Mouse (Mus musculus) intestine, embryonic 16.5 days (tissue): ENCODE results near the gene Mat2a. TPM values are rescaled to one million over a fixed set of nuclear protein-coding genes. Genes with fewer than 3 reads are reported as not detected.
"Not testable (repeated sequence)": the region's sequence is repeated elsewhere in the genome, so short reads cannot be mapped to it uniquely, and the experiment has no call there.

Source experiments
- ATAC-seq: fragments of 200-750 bp; cut with Nextera tagmentation; 2 replicates; pipeline ENCODE4 v1.8.0; 2017; ENCODE audit warnings: moderate TSS enrichment, moderate library complexity
- H3K27ac ChIP-seq: fragments of 300-500 bp; sonication (generic); 2 replicates; pipeline ENCODE4 v1.5.1; 2014; ENCODE audit warnings: mild to moderate bottlenecking, low read length
- H3K27me3 ChIP-seq: fragments of 300-500 bp; sonication (generic); replicated peaks from 2 replicates; pipeline ENCODE4 v1.6.1; 2014; ENCODE audit warnings: low read length, control low read depth, mixed read lengths; ENCODE audit not compliant: control insufficient read depth, insufficient read depth
- H3K36me3 ChIP-seq: fragments of 300-500 bp; sonication (generic); 2 replicates; pipeline ENCODE4 v1.6.1; 2014; ENCODE audit warnings: low read length, control low read depth; ENCODE audit not compliant: control insufficient read depth, insufficient read depth
- H3K4me1 ChIP-seq: fragments of 300-500 bp; sonication (generic); 2 replicates; pipeline ENCODE4 v1.6.1; 2014; ENCODE audit warnings: low read length, control low read depth, mixed read lengths; ENCODE audit not compliant: control insufficient read depth, insufficient read depth
- H3K4me2 ChIP-seq: fragments of 300-500 bp; sonication (generic); 2 replicates; pipeline ENCODE4 v1.6.1; 2014; ENCODE audit warnings: low read depth, low read length, control low read depth
- H3K4me3 ChIP-seq: fragments of 300-500 bp; sonication (generic); 2 replicates; pipeline ENCODE4 v1.5.1; 2014; ENCODE audit warnings: mild to moderate bottlenecking, low read length
- H3K9ac ChIP-seq: fragments of 300-500 bp; sonication (generic); 2 replicates; pipeline ENCODE4 v1.6.1; 2014; ENCODE audit warnings: low read depth, low read length
- H3K9me3 ChIP-seq: fragments of 300-500 bp; sonication (generic); 2 replicates; pipeline ENCODE4 v1.6.1; 2016; ENCODE audit warnings: low read length, control low read depth; ENCODE audit not compliant: control insufficient read depth
- WGBS: fragments of 180-500 bp; shearing (Covaris S2); extraction: QIAGEN DNeasy Blood & Tissue Kit; methylation state at CpG from one replicate; pipeline ENCODE4 v1.1.7; 2014; 5-methylcytosine and 5-hydroxymethylcytosine counted together
- polyA plus RNA-seq: library from polyadenylated mRNA; unstranded; fragments of >200 nt; fragmentation: Nextera tagmentation; extraction: Ambion mirVana; gene quantifications from 2 replicates; pipeline ENCODE4 v1.2.1, GENCODE M21; 2015

The Mat2a gene
- polyA plus RNA-seq, 1 experiment from 2014 or later = 293 TPM

GRCm38 (mm10) chr6:72458921-72459320 lies 19.6 kb upstream of the Mat2a start:
- Histone ChIP-seq H3K27me3 (no peaks in the 10 kb centered on the region), H3K9me3 (no peaks in the 10 kb centered on the region), H3K4me2 (no peak overlapping the region), H3K27ac (peak overlapping the region; percentile 16), H3K4me3 (no peak overlapping the region), H3K36me3 (no peaks in the 10 kb centered on the region), H3K4me1 (peaks cover 18% of the 10 kb centered on the region), H3K9ac (no peak overlapping the region)
- ATAC-seq = no peak
- 21% methylated on average over 5 of the region's 5 CpGs for WGBS

GRCm38 (mm10) chr6:72458418-72458817 lies 19.1 kb upstream of the Mat2a start:
- 20% methylated on average over 7 of the region's 7 CpGs for WGBS
- Histone ChIP-seq H3K36me3 (no peaks in the 10 kb centered on the region), H3K9me3 (no peaks in the 10 kb centered on the region), H3K27ac (peak overlapping the region; percentile 16), H3K4me2 (no peak overlapping the region), H3K4me1 (peaks cover 18% of the 10 kb centered on the region), H3K9ac (no peak overlapping the region), H3K27me3 (no peaks in the 10 kb centered on the region), H3K4me3 (no peak overlapping the region)
- peak; percentile 85 for ATAC-seq

- 73% methylated on average over 4 of the region's 4 CpGs for WGBS
- Histone ChIP-seq H3K36me3 (no peaks in the 10 kb centered on the region), H3K9me3 (no peaks in the 10 kb centered on the region), H3K27ac (no peak overlapping the region), H3K9ac (no peak overlapping the region), H3K27me3 (no peaks in the 10 kb centered on the region), H3K4me3 (no peak overlapping the region), H3K4me2 (no peak overlapping the region), H3K4me1 (peaks cover 18% of the 10 kb centered on the region)
- ATAC-seq = no peak
Observed at GRCm38 (mm10) chr6:72456567-72456966, 17.2 kb upstream of the Mat2a start.

GRCm38 (mm10) chr6:72454833-72455373 lies 15.5 kb upstream of the Mat2a start:
- peaks cover 7% of the 10 kb centered on the region; the same call in 1 of the 2 replicates for H3K4me1 ChIP-seq
- no peak overlapping the region for H3K4me2 ChIP-seq
- no peak overlapping the region for H3K27ac ChIP-seq
- H3K4me3 ChIP-seq = no peak overlapping the region
- no peak; the same call in none of the 2 replicates for ATAC-seq
- 56% methylated on average over 7 of the region's 7 CpGs for WGBS
- no peaks in the 10 kb centered on the region for H3K9me3 ChIP-seq
- H3K27me3 ChIP-seq = no peaks in the 10 kb centered on the region
- H3K36me3 ChIP-seq = no peaks in the 10 kb centered on the region
- no peak overlapping the region for H3K9ac ChIP-seq

- Histone ChIP-seq H3K4me1 (peaks cover 6% of the 10 kb centered on the region; the same call in 1 of the 2 replicates), H3K9ac (no peak overlapping the region), H3K36me3 (no peaks in the 10 kb centered on the region), H3K4me2 (no peak overlapping the region), H3K9me3 (no peaks in the 10 kb centered on the region), H3K4me3 (no peak overlapping the region), H3K27me3 (no peaks in the 10 kb centered on the region), H3K27ac (no peak overlapping the region; the same call in 1 of the 2 replicates)
- 50% methylated on average over 7 of the region's 7 CpGs for WGBS
- ATAC-seq = peak; percentile 21; the same call in 1 of the 2 replicates
Observed at GRCm38 (mm10) chr6:72454072-72454746, 14.9 kb upstream of the Mat2a start.

GRCm38 (mm10) chr6:72453578-72453977 lies 14.2 kb upstream of the Mat2a start:
- Histone ChIP-seq H3K27ac (no peak overlapping the region), H3K4me2 (no peak overlapping the region), H3K9ac (no peak overlapping the region), H3K4me1 (no peaks in the 10 kb centered on the region), H3K27me3 (no peaks in the 10 kb centered on the region), H3K36me3 (no peaks in the 10 kb centered on the region), H3K9me3 (no peaks in the 10 kb centered on the region), H3K4me3 (no peak overlapping the region)
- ATAC-seq = no peak
- WGBS = 86% methylated on average over 3 of the region's 3 CpGs

GRCm38 (mm10) chr6:72452329-72452728 lies 13.0 kb upstream of the Mat2a start:
- peak; percentile 63 for ATAC-seq
- Histone ChIP-seq H3K4me1 (no peaks in the 10 kb centered on the region), H3K27me3 (no peaks in the 10 kb centered on the region), H3K27ac (no peak overlapping the region), H3K9me3 (no peaks in the 10 kb centered on the region), H3K4me2 (no peak overlapping the region), H3K9ac (no peak overlapping the region), H3K36me3 (no peaks in the 10 kb centered on the region), H3K4me3 (no peak overlapping the region)
- 70% methylated on average over 2 of the region's 2 CpGs for WGBS

GRCm38 (mm10) chr6:72451778-72452177 lies 12.4 kb upstream of the Mat2a start:
- ATAC-seq, H3K4me1 ChIP-seq, H3K27me3 ChIP-seq, H3K36me3 ChIP-seq, H3K4me2 ChIP-seq, H3K9ac ChIP-seq, H3K27ac ChIP-seq, H3K4me3 ChIP-seq, H3K9me3 ChIP-seq: not testable (repeated sequence)
- WGBS = 75% methylated on average over 2 of the region's 2 CpGs

- ATAC-seq = no peak
- H3K9me3 ChIP-seq = no peaks in the 10 kb centered on the region
- H3K4me3 ChIP-seq = no peak overlapping the region
- H3K27ac ChIP-seq = no peak overlapping the region
- H3K36me3 ChIP-seq = no peaks in the 10 kb centered on the region
- no peaks in the 10 kb centered on the region for H3K4me1 ChIP-seq
- no peak overlapping the region for H3K9ac ChIP-seq
- no peak overlapping the region for H3K4me2 ChIP-seq
- no peaks in the 10 kb centered on the region for H3K27me3 ChIP-seq
- WGBS = 85% methylated on average over 2 of the region's 2 CpGs
Observed at GRCm38 (mm10) chr6:72447487-72447886, 8.1 kb upstream of the Mat2a start.
